Mouse (Mus musculus) brown adipose tissue, adult 24 weeks (tissue): ENCODE results near the gene Rpl11. TPM values are rescaled to one million over a fixed set of nuclear protein-coding genes. Genes with fewer than 3 reads are reported as not detected.
"Not testable (repeated sequence)": the region's sequence is repeated elsewhere in the genome, so short reads cannot be mapped to it uniquely, and the experiment has no call there.

Source experiments
- H3K27ac ChIP-seq: fragments of 200-500 bp; replicated peaks from 2 replicates; pipeline ENCODE4 v1.5.1; 2012; ENCODE audit warnings: low read depth, mild to moderate bottlenecking, low read length
- H3K4me1 ChIP-seq: fragments of 200-500 bp; 2 replicates; pipeline ENCODE4 v1.6.1; 2012; ENCODE audit warnings: low read length, mixed read lengths; ENCODE audit not compliant: control insufficient read depth, insufficient read depth, insufficient read length
- H3K4me3 ChIP-seq: fragments of 200-500 bp; 2 replicates; pipeline ENCODE4 v1.5.1; 2012; ENCODE audit warnings: low read depth, mild to moderate bottlenecking, low read length, moderate library complexity; ENCODE audit not compliant: insufficient read depth
- polyA plus RNA-seq: library from polyadenylated mRNA; stranded (reverse); fragments of >200 nt; gene quantifications from 2 replicates; pipeline ENCODE4 v1.2.4, GENCODE M21; 2012; ENCODE audit not compliant: missing spikeins, insufficient read depth, insufficient read length

The Rpl11 gene
- polyA plus RNA-seq, result 772 and 1,311 TPM in 2 replicates

DNA sequence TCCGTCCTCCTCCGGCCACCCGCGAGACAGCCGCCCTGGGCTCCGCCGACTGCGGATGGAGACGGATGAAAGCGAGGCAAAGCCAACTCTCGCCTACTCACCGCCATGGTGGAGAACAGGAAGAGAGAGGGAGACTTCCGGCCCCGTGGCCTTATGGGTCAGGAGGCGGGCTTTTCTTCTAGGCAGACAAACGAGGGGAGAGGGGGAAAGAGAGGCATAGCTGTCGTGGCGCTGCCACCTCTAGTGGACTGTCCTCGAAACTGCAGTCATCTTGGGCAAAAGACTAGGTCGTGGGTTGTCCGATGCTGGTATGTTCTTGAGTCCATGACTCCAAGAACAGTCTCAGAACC is at the start of gene Rpl11:
Rpl11 (minus strand) TSS at position 182 of the 350 bp plus-strand sequence.
- peak within 1 kb of the TSS; percentile 95 for H3K4me3 ChIP-seq
- peaks cover 9% of the 10 kb centered on the region for H3K4me1 ChIP-seq
- peak within 1 kb of the TSS; percentile 79 for H3K27ac ChIP-seq

DNA sequence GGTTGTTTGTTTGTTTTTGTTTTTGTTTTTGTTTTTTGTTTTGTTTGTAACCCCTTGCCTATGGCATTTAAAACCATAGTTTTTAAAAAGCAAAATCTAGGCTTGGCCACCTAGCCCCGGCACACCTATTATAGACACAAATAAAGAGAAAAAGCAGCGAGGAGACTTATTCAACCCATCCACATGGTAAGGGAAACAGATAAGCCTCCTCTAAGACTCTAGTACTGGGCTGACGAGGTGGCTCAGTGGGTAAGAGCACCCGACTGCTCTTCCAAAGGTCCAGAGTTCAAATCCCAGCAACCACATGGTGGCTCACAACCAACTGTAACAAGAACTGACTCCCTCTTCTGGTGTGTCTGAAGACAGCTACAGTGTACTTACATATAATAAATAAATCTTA is 48.5 kb upstream of the Rpl11 start:
- not testable (repeated sequence) for H3K4me3 ChIP-seq, H3K27ac ChIP-seq

DNA sequence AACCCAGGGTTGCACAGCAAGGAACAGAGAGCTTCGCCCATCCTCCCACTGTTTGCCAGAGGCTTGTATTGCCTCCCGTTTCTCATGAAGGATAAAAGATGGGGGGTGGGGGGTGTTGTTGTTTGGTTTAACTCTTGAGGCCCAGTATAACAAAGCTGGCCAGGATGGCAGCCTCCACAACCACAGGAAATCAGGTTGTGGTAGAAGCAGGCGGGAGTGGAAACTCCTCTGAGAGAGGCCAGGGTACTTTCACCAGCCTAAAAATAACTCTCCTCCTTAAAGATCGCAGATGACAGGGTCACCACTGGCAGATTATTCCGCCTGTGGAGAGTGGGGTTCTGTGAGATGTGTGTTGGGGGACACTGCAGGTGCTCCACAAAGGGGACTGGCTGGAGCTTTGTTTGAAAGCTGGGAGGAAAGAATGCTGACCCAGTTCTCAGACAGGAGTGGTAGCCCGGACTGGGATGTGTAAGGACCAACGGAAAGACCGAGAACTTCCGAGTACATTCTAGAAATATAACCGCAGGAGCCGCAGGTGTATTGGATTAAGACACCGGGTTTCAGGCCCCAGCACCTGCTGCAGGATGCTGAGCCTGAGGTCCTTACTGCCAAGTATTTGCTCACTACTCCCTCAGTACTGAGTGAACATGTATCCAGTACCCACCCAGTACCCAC is 47.3 kb upstream of the Rpl11 start:
- Histone ChIP-seq H3K4me3 (no peak overlapping the region), H3K4me1 (peaks cover 11% of the 10 kb centered on the region), H3K27ac (no peak overlapping the region)

More for the DNA sequence above, 48.5 kb upstream of the Rpl11 start:
- peaks cover 16% of the 10 kb centered on the region for H3K4me1 ChIP-seq

DNA sequence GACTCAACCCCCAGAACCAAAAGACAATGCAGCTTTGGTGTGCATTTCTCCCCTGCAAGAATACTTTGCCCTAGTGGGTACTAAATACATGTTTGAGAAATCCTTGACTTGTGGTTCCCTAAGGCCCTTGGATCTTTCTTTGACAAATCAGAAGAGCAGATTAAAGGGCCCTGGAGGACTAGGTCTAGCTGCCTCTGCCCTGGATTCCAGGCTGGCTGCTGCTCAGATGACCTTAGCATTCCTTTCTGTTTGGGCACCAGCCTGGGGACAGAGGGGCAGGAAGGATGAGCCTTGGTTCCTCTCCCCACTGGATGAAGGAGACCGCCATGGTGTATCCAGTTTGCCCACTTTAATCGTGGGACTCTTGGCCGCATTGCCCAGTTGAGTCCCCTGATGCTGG is 45.2 kb upstream of the Rpl11 start:
- Histone ChIP-seq H3K27ac (peak overlapping the region; percentile 94), H3K4me1 (peaks cover 4% of the 10 kb centered on the region; the same call in 1 of the 2 replicates), H3K4me3 (no peak overlapping the region)

DNA sequence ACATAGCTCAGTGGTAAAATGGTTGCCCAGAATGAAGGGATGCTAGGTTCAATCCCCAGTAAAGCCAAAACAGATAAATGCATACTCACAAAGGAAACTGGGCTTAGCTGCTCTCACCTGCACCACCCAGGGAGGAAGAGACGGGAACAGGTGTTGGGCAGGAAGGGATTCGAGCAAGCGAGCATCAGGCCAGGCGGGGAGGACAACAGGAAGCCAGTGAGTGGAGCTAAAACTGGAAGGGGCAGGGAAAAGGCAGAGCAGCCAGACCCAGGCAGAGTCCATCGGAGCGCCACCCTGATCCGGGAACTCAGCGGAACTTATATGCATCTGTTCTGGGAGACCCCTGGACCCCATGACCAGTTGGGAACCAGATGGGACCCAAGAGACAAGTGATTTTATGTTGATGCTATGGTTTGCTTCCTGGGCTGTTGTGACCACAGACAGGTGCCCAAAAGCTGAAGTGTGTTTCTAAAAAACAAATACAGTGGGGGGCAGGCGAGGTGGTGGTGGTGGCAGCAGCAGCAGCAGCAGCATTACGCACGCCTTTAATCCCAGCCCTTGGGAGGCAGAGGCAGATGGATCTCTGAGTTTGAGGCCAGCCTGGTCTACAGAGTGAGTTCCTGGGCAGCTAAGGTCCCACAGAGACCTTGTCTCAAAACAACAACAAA is 43.4 kb upstream of the Rpl11 start:
- Histone ChIP-seq H3K4me1 (peaks cover 4% of the 10 kb centered on the region; the same call in 1 of the 2 replicates), H3K4me3 (no peak overlapping the region), H3K27ac (no peak overlapping the region)

DNA sequence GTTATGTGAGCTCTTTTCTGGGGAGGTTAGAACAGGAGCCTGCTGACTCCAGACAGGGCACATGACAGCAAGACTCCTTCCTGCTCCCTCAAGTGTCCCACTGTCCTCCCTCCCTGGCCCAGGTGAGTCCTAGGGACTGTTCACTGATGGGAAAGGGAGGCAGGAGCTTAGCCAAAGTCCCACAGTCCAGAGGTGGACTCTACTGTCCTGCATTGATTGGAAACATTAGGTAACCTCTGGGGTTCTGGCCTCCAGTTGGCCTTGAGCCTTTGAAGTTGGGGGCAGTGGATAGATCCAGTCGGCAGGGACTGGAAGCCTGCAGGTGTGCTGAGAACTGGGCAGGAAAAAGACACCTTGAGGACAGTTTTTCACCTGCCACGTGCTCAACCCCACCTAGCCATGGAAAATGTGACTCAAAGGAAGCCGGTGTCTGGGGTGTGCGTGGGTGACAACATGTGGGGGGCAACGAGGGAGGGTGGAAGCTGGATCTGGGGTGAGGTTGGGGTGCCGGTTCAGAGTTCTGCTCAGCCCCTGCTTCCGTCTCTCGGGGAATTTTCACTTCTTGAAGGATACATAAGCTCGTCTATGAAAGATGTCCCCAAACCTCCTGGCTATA is 42.4 kb upstream of the Rpl11 start:
- H3K27ac ChIP-seq, result no peak overlapping the region; the same call in 1 of the 2 replicates
- H3K4me3 ChIP-seq, result no peak overlapping the region
- peaks cover 4% of the 10 kb centered on the region; the same call in 1 of the 2 replicates for H3K4me1 ChIP-seq

DNA sequence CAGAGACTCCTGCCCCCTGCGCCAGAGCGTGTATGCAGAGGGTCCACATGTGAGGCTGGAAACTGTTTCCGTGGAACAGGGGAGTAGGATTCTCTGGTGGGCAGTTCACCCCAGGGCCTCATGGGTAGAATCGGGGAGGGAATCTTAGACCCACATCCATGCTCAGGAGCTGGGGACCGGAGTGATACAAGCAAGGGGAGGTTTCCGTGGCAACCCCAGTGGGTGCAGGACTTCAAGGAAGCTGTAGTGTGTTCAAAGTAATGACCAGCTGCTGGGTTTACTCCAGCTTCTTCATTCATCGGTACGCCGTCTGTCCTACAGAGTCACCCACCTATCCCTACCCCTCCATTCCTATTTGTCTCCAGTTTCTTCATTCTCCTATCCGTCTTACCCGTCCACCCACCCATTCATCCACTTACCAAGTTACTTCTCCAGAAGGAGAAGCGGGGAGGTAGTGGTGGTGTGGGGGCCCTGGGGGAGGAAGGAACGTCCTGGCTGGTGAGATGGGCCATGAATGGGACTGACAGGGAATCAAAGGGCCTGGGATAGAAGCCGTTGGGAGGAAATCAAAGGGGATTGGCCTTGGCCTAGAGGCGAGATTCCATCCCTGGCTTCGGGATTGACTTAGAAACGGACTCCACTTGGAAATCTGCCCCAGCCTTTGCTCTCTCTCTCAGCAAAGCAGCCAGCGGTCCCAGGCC is 41.4 kb upstream of the Rpl11 start:
- H3K4me1 ChIP-seq, result peaks cover 4% of the 10 kb centered on the region; the same call in 1 of the 2 replicates
- H3K27ac ChIP-seq, result no peak overlapping the region
- no peak overlapping the region for H3K4me3 ChIP-seq

DNA sequence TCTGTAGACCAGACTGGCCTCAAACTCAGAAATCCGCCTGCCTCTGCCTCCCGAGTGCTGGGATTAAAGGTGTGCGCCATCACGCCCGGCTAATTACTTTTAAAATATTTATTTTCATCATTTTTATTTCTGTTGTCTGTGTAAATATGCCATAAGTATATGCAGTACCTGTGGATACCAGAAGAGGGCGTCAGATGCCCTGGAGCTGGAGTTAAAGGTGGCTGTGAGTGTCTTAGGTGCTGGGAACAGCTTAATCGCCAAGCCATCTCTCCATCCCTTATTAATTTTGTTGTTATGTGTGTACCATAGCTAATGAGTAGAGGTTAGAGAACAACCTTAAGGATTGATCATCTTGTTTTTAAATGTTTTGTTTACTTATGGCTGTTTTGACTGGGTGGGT is 39.3 kb upstream of the Rpl11 start:
- no peak overlapping the region for H3K4me3 ChIP-seq
- no peak overlapping the region for H3K27ac ChIP-seq
- H3K4me1 ChIP-seq, result 0 out of 2 replicates have a peak, but pooled peaks cover 4% of the 10 kb centered on the region

DNA sequence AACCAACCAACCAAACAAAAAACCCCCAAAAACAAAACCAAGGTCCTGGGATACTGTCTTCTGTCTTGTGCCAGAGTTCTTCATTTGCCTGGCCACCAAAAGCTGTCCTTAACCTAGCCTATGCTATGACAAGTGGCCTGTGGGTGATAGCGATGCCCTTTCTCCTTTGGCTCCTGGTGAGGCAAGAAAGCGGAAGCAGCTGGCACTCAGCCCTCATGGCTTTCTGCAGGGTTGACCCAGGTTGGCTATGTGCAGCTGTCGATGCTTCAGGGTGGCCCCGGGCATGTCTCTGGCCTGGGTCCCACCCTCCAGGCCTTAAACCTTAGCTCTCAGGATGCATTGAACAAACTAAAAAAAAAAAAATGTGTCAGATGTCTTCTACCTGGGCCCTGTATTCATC is 38.1 kb upstream of the Rpl11 start:
- Histone ChIP-seq H3K27ac (no peak overlapping the region), H3K4me1 (0 out of 2 replicates have a peak, but pooled peaks cover 4% of the 10 kb centered on the region), H3K4me3 (no peak overlapping the region)

DNA sequence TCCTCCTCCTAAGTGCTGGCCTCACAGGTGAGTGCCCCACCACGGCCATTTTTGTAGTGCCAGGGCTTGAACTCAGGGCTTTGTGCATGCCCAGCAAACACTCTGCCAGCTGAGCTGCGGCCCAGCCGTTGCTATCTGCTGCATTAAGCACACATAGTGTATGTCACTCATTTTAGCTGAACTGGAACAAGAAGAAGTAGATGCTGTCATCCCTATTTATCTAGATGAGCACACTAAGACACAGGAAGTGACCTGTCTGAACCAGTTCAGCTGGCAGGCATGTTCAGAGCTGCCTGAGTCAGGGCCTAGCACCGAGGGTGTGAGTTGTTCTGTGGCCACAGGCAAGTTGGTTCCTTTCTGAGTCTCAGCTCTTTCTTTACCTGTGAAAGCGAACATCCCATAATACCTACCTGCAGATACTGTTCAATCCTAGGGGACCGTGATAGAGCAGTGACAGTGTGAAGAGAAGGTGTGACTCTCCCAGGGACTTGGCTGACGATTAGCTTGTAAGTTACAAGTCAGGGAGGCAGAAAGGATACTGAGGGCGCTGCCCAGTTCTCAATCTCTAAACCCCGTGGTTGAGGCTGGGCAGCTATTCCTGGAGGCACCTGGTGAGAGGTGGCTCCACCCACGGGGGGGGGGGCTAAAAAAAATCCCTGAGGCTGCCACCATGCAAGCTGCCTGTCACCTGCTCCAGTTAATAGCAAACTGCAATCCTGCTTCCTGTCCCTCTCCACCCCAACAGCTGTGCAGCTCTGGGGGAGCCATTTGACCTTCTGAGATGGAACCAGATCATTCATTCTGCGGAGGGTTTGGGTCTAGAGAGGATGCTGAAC is 36.7 kb upstream of the Rpl11 start:
- H3K27ac ChIP-seq, result no peak overlapping the region
- H3K4me3 ChIP-seq, result no peak overlapping the region
- no peaks in the 10 kb centered on the region for H3K4me1 ChIP-seq

DNA sequence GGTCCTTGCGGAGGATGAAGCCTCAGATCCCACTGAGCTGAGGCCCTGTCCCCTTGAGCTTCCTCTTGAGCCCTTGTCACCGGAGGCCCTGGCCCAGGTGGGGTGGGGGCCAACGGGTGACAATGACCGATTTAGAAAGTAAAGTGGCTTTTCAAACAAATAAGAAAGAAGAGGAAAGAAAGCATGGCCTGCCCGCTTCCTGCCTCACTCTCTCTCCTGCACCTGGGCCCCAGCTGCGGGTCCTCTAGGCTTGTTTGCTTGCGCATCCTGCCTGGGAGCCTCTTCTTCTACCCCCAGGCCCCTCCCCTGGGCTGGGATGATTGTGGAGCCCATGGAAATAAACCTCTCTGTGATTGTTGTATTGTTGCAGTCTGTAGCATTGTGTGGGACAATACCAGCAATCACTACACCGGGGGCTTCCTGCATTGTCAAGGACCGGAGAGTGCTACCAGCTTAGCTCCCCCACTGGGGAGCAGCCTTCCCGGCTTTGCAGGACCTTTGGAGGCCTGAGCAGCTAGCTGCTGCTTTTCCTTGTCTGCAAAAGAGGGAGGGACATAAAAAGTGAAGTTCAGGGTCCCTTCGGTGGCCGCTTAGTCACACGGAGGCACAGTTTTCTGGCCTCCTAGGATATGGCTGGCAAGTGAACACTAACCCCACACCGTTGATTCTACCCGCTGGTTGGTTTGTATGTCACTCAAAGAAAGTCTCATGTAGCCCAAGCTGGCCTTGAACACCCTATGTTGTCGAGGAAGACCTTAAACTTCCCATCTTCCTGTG is 35.9 kb upstream of the Rpl11 start:
- Histone ChIP-seq H3K4me3 (no peak overlapping the region), H3K4me1 (no peaks in the 10 kb centered on the region), H3K27ac (no peak overlapping the region)

DNA sequence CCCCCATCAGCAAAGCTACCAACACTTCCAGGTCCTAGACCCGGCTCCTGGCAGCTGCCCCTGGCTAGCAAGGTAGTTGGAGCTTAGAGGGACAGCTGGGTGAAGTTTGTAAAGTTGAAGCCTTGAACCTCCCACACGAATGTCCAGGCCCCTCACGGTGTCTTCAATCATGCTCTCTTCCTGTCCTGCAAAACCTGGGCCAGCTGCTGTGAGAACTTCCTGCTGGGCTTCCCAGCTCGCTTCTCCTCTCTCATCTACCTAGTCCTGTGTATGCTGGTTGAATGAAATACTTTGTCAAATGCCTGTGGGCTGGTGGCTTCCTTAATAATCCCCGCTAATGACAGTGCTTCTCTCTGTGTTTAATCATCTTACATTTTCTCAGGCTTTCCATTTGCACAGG is 35.1 kb upstream of the Rpl11 start:
- no peaks in the 10 kb centered on the region for H3K4me1 ChIP-seq
- H3K4me3 ChIP-seq, result no peak overlapping the region
- H3K27ac ChIP-seq, result no peak overlapping the region

DNA sequence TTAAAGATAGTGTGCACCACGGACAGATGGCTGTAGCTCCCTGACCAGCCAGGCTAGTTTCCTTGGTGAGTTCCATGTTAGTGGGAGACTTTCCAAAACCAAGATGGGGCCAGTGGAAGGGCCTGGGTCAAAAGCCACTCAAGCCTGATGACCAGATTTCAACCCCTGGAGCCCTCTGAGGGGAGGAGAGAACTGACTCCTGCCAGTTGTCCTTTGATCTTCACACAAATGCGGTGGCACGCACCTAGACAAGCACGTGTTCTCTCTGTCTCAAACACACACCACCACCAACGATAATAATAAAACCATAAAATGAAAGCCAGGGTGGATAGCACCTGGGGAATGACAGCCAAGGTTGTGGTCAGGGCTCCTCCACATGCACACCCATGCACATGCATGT is 34.0 kb upstream of the Rpl11 start:
- H3K4me3 ChIP-seq, result no peak overlapping the region
- no peak overlapping the region for H3K27ac ChIP-seq
- H3K4me1 ChIP-seq, result no peaks in the 10 kb centered on the region

DNA sequence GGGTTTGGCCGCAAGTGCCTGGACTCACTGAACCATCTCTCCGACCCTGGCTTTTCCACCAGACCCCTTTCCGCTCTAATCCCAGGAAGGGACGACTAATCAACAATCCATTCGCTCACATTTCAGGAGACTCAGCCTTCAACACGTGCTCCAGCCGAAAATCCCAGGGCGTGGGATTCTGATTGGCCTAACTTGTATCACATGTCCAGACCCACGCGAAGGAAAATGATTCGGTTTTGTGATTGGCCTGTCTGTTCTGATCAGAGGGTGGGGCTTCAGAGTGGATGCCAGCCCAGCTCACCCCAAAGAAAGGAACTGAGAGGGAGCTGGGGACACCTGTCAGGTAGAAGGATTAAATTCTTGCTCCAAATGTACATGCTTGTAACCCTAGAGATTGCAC is 31.6 kb upstream of the Rpl11 start:
- H3K4me1 ChIP-seq, result no peaks in the 10 kb centered on the region
- no peak overlapping the region for H3K4me3 ChIP-seq
- no peak overlapping the region for H3K27ac ChIP-seq
